Mouse (Mus musculus): Measurements from ENCODE around the gene Podn. TPM values are rescaled to one million over a fixed set of nuclear protein-coding genes. Genes with fewer than 3 reads are reported as not detected.

Gene Podn
- total RNA-seq, 2 experiments from 2014 or later: 8.2 to 9.9 TPM

DNA sequence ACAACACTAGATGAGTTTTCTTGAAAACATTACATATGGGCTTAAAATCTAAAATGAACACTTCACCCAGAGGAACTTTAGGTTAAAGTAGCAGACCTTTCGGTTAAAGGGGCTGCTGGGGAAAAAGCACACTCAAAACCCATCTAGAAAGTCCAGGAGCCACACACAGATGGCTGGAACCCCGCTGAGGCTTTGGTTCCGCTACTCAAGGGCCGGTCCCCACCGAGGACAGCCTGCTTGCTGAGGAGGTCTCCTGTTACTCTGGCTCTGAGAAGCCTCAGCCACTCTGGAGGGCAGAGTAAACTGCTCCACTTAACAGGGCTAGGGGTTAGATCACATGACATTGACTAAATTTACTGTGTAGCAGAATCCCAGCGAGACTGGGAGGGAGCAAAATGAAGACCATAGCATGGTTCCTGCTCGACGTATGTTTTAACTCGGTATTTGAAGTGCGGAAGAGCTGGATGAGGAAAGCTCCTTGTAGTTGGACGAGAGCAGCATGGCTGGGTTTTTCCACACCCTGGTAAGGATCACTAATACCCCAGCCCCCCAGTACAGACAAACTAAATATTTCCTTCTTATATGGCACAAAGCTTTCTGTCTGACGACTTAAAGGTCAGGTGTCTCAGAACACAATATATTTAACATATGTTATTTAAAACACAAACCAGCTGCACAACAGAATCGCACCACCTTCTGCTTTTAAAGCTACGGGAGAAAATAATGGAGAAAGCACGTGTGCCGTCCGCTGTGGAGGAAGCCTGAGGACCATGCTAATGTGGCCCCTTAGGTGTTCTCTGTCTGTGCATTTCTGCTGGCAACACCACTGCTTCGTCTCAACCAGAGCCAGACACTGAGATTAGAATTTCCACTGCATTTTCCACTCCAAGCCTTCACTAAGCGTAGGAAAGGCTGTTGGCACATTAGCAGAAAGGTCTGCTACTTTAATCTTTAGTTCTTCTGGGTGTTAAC lies 50.8 kb downstream of the Podn start:
- DNase-seq: no peak

DNA sequence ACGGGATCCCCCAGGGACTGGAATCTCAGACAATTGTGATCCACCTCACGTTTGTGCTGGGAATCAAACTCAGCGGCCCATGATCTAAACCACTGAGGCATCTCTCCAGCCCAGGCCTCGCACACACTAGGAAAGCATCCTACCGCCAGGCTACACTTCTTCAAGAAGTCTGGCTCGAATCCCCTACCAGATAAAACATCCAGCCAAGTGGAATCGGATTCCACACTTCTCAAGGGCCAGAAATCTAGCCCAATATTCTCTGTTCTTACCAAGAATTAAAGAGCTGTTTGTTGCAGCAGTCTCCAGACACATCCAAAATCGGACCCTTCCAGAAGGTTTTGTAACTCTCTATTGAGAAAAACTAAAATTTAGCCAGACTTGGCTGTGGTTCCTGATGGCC lies 59.2 kb downstream of the Podn start:
- no peak for DNase-seq

DNA sequence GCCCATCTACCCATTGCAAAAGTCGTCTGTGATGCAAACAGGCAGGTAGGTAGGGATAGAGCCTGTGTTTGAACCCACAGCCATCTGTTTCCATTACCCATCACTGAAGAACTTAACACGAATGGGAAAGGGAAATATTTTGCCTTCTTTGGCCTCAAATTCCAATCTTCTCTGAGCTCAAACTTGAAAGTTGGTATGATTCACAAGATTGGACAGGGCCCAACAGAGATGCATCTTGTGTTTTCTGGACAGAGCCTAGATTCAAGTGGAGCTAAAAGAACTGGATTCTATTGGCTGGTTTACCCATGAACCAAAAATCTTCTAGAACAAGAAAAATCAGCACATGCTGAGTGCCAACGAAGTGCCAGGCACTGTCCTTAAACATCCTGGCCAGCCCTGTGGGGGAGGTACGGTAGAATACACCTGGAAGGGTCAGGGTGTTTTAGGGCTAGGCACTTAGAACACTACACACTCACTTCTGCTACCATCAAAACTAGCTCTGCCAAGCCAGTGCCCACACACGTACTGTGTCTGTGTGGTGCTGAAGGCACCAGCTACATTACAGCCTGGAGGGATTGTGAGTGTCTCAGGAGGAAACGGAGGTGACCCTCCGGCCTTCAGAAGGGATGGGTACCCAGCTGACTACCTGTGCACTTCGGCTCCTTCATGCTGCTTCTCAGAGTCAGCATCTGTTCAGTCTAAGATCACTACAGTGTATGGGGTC lies 63.0 kb downstream of the Podn start:
- peak in 1 of 2 experiments; percentile 42 for DNase-seq

DNA sequence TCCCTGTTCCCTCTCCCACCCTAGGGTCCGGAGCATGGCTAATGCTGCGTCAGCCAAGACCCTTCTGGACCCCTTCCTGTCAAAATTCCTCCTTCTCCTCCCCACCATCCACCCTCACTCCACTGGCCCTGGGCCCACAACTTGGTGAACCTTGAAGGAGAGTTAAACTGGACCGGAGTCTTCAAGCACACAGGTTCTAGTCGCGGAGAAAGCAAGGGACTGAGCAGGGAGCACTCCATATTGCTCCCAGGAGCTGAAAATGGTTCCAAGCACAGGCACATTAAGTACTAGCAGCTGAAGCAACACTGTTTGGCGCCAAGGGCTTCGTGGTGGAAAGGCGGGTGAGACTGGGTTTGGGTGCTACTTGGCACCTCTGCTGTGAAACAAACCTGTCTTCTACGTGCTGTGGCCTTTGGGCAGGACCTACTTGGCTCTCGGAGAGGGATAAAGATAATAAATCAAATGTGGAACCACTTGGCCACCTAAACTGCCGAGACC lies 63.8 kb downstream of the Podn start:
- DNase-seq: no peak

DNA sequence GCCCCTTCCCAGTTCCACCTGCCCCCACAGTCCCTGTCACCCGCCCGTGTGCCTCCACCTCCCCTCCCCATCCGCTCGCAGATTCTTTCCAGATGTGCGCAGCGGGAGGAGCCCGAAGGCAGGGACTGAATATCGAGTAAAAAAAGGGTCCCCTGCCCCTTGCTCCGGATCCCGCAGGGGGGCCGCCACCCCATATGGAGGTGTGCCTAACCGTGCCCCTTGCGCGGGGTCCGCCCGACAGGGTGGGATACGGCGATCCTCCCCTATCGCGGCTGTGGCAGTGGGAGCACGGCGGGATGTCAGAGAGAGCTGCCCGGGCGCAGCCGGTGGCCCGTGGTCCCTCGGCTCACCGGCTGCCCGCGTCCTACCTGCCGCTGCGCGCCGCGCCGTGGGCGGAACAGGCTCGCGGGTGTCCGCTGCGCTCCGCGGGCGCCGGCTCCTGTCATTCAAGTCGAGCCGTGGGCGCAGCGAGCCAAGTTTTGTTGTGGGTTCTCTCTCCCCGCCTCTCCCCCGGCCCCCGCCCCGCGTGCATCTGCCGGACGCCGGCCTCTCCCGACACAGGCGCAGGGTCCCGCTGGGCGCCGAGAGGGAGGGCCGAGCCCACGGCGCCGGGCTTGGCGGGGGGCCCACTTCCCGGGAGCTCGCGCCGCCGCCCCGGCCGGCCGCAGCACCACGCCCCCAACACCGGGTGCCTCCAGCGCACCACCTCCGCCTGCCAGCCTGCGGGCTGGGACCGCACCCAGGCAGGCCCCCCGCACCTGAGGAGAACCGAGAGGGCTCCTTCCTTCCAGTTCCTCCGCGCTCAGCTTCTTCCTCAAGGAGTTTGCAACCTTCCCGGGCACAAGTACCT lies 64.5 kb downstream of the Podn start:
- peak; percentile 61 to 63 for DNase-seq

DNA sequence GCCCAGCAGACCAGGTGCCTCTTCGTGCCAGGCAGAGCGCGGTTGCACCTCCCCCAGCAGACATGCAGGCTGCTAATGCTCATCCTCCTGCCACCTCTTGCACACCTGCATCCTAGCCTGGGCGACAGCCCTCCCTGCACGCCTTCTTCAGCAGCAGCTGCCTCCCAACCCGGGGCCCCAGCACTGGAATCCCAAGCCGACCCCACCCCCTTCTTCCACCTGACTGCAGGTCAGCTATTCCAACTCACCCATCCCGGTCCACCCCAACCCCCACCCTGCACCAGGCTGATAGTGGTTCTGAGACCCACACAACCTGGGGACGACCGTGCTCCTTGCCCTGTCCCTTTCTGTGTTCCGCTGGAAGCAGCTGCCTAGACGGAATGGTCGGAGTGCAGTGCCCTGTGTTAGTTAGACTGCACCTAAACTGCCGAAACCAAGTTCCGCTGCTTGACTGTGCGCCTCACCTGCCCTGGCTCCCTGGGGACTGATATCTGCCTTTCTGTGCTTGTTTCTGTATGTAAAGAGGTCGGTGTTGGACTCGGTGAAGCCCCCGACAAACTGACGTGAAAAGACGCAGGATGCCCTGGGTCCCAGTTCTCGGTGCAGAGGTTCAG lies 65.2 kb downstream of the Podn start:
- no peak for DNase-seq

DNA sequence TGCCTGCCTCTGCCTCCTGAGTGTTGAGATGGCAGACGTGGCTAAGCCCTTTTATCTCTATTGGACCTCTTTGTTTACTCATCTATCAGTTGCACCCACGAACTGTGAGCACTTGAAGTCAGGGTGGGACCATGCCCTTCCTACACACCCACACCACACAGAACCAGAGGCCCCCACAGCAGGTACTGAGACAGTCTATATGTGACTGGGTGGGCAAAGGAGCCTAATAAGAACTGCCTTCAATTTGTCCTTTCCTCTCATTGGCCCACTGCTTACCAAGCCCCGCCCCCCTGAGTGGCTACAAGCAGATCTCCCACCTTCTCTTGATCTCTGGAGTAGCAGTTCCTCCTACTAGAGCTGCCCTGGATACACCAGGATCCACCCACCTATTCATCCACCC lies 70.1 kb downstream of the Podn start:
- DNase-seq: no peak

DNA sequence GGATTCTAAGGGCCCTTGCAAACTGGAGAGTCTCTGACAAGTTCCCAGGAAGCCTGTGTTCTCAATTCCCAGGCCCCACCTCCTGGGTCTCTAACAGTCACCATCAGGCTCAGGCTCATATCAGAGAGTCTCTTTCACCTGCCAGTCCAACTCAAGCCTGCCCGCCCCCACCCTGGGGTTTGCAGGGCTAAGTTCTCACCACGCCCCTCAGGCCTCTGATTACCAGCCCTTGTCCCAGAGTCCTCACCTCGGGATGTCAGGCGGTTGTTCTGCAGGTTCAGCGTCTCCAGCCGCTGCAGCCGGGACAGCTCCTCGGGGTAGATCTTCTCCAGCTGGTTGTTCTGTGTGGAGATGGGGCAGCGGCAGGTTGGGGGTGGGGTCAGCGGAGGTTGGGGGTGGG lies 71.0 kb downstream of the Podn start:
- no peak for DNase-seq

DNA sequence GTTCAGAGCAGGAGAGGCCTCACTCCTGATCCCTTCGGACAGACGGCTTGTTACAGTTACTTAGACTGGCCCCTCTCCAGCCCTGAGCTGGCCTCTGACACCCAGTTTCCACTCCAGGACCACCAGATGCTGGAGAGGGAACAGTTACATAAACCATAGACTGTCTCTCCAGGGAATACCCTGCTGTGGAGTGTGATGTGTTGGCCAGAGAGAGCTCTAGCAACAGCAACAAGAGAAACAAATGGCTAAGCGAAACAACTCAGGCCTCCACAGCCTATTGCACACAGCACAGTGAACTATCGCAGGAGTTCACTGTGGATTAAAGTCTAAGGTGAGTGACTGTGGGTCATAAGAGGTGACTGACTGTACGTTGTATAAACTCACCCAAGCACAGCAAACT lies 71.6 kb downstream of the Podn start:
- DNase-seq: no peak

DNA sequence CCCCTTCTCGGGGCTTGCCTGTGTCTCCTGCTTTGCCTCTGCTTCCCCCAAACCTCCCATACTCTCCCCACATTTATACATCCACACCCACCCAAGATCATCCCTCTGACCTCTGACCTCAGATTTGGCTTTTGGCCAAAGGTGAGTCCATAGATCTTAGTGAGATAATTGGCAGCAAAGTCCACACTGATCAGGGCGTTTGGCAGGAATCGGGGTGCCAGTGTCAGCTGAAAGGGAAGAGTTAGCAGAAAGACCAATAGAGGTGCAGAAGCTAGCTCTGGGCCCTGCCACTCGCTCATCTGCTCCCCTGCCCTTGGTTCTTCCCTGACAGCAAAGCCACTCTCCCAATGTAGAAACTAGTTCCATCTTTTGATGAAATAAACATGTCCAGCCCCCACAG lies 73.1 kb downstream of the Podn start:
- no peak for DNase-seq

DNA sequence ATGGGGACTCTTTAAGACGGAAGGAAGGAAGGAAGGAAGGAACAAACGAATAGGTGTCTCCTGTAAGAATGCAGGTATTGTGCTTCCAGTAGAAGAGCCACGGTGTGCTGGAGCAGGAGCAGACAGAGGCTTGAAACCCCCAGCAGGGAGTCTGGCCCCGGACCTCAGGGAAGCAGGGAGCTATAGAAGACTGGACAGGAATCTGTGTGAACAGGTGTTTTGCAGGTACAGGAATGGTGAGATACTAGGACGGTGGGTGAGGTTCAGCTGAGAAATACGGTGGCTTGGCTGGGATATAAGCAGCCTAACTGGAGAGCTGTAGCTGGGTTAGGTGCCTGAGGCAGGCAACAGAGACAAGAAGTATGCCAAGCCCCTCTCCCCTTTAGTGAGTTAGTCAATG lies 76.1 kb downstream of the Podn start:
- no peak for DNase-seq

DNA sequence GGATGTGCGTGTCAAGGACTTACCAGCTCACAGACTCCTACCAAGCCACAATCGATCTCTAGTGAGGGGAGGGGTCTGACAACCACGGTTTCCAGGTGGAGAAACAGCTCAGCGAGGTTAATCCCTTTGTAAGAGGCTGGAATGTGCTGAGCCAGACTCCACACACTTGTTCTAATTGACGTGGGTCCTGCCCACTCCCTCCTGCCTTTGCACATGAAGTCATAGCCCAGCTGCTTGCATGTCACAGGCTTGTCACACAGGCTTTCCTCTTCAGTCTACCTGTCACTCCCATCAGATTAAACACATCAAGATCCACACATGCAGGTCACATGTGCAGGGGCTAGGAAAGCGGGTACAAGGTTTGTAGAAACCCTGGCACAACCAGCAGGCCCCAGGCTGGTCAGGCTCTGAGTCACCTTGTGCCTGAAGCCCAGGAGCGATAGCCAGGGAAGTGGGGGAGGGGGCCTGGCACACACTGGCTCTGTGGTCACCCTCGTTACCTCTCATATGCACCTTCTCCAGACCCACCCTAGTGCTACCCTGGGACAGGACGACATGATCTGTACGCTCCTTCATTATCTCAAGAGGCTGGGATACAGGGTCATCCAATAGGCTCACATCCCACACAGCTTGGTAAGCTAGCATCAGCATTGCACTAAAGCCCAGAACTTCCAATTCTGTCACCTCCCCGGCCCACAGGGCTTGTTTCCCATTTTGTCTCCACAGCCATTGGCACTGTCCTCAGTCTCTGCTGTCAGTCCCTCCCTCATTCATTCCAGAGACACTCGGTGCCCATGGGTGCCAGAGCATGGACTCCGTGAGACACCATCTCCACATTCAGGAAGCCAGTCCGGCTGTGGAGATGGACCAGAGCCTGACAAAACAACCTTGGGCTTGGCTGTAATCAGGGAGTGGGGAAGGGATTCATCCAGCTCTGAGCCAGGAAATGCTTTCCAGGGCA lies 77.0 kb downstream of the Podn start:
- no peak for DNase-seq

DNA sequence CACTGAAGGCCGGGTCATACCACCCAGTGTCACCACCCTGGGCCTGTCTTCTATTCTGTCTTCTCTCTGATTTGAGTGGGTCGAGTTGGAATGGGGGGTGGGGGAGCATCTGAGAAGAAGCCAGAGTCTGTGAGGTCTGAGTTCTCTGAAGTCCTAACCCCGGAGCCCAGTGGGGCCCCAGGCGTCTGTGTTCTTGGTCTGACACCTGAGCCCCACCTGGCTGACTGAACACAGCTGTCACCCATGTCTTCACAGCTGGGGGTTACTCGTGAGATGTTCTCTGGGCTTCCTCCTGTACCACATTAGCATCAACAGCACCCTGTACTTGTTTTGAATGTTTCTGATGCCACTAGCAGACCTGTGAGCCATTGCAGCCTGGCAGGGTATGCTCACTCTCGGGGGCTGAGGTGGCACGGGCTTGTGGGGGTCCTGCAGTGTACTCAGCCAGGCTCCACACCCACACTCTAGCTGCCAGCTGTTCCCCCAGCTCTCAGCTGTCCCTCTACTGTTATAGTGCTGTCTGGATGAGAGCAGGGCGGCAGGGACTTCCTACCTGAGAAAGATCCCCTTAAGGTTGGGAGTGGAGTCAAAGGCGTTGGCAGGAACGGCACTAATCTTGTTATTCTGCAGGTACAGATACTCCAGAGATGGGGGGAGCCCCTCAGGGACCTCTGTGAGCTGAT lies 77.9 kb downstream of the Podn start:
- no peak for DNase-seq

DNA sequence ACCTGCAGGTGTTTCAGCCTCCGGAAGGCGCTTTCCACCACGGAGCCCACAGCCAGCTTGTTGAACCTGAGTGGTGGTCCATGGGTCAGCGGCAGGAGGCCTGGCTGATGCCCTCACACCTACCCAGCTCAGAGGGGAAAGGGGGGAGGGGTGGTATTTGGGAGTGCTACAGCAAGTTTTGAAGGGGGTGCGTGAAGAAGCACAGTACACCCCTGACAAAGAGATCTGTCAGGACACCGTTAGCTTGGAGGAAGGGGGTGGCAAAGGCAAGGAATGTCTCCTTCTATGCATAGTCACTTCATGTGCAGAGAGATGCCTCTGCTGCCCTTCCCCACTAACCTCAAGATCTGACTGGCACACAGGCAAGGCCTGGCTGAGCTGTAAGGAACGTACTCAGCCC lies 78.4 kb downstream of the Podn start:
- DNase-seq: no peak

DNA sequence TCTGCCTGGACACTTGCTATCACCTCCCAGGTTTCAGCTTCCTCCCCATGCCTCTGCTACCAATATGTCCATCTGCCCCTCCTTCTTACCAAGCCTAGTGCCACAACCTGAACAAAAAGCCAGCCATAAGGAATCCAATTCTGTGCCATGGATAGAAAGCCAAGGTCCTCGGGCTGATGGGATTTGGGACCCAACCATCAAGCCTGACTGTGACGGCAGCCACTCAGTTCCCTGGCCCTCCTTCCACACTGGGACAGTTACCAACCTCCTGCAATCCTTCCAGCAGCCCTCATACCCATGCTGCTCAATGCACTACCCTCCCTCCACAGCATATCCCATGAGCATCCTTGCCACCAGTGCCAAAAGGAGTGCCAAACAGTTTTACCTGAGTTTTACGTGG lies 79.9 kb downstream of the Podn start:
- DNase-seq: no peak

DNA sequence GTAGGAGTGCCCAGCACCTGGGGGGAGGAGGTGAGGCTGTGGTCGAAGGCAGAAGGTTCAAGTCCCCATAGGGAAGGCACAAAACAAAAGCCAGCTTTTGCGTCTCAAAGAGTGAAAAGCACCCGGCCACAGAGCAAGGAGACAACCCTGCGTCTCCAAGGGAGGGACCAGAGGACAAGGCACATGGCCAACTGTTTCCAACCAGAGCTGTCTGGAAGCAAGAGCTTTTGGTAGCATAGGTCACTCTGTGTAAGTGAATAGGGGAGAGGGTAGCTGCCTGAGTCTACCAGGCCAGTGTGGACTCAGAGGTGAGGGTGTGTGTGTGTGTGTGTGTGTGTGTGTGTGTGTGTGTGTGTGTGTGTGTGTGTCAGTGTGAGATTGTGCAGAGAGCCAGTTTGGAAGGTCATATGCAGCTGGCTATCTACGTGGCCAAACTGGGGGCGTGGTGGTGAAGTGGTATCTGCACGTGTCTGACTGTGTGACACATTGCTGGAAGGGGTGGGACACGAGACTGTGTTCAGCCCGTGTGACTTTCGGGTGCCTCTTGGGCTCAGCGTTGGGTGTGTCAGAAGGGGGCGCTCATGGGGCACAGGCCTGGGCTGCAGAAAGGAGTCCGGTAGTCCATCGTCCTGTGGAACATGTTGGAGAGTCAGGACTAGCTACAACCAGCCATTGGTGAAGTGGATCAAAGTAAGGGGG lies 81.0 kb downstream of the Podn start:
- DNase-seq: peak; percentile 77 to 78

DNA sequence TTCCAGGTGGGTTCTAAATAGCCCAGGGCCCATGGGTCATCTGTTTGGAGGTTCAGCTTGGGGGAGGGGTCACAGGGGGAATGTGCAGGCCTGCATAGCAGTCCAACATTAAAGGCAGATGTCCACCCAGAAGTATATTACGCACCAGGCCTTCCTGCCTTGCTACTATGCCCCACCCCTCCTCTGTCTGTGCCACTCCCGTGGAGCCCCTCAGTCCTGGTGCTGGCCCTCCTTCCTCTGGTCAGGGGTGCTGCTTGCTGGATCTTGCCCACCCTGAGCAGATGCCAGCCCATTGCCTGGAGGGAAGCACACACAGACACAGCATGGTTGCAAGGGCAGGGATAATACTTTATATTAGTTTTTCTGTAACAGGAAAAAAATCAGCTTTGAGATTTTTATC lies 81.8 kb downstream of the Podn start:
- no peak for DNase-seq

DNA sequence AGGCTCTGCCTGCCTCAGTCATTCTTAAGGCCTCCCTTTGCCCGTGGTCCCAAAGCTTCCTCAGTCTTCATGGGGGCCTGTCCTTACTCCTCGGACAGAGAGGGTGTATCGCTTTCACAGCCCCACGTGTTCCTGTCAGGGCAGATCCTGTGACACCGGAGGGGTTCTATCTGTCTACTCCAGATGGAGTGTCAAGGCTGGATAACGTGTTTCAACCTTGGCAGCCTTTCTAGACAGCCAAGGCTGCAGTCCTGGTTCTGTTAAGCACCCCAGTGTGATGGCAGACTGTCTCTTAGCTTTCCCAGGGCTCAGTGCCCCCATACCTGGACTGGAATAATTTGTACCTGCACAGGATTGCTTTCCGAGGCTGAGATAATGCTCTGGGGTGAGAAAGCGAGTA lies 87.7 kb downstream of the Podn start:
- DNase-seq: no peak

DNA sequence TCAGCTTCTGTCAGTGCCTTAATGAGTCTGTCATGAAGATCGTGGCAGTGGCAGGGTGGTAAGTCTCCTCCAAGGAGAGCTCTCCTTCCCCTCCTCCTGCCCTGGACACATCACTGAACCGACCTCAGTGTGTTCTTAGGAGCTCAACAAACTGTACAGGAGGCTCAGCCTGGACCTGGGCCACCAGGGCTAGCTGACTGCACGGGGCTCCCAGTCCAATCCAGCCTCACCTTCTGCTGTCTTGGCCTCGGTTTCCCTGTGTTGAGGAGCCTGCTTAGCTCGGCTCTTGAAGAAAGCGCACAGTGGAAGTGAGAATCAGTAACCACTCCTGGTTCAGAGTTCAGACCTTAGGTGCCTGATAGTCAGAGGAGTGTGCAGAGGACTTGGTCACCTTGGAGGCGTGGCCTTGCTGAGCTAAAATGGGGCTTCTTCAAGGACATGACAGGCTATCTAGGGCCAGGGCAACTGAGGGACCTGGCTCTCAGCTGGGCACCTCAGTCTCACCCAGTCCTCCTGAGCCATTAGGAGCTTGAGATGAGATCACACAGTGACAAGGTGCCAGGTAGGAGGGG lies 88.6 kb downstream of the Podn start:
- DNase-seq: no peak

Measured in adrenal gland, postnatal 36 days (tissue).